Mouse (Mus musculus) lung, adult 2 months (tissue): ENCODE measurements at regions not wholly inside any gene's neighbourhood (a gene's known extent, or its start where the extent isn't known, plus 50 kb on each side); places are given as distances from the start of the nearest gene placed in this dataset.

Source experiments
- CTCF ChIP-seq: fragments of 200-500 bp; IDR thresholded peaks from 2 replicates; pipeline ENCODE4 v1.5.1; 2011; ENCODE audit warnings: mild to moderate bottlenecking, low read length, control low read depth; ENCODE audit not compliant: insufficient read depth
- POLR2A ChIP-seq: fragments of 200-500 bp; IDR thresholded peaks from 2 replicates; pipeline ENCODE4 v1.6.1; 2011; ENCODE audit warnings: low read depth, mild to moderate bottlenecking, control low read depth, low read length, borderline replicate concordance; ENCODE audit errors: extremely low read depth

DNA sequence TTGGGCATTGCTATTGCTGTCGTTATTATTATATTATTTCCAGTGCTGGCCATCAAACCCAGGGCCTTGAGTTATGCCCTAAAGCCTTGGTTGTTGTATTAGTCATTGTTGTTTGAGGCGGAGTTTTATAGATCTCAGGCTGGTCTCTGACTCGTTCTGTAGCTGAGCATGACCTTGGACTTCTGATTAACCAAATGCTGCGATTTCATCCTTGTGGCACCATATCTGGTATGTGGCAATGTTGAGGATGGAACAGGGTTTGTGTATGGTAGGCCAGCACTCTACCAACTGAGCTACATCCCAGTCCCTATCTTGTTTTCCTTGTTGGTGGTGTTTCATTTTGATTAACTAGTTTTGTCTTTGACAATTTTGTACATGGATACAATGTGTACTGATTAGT is 130.7 kb upstream of the Acsl4 start:
- TF ChIP-seq CTCF, result no peak
- TF ChIP-seq POLR2A, result no peak
